Mouse (Mus musculus) liver, embryonic 11.5 days (tissue): Measurements from ENCODE around the gene Ghr. TPM values are rescaled to one million over a fixed set of nuclear protein-coding genes. Genes with fewer than 3 reads are reported as not detected.

Source experiments
- ATAC-seq: fragments of 200-750 bp; cut with Nextera tagmentation; replicated peaks from 2 replicates; pipeline ENCODE4 v1.8.0; 2017; ENCODE audit warnings: moderate number of reproducible peaks, mild to moderate bottlenecking, moderate TSS enrichment, moderate library complexity; ENCODE audit not compliant: low FRiP score
- DNase-seq: peaks from one replicate; pipeline ENCODE4 v3.0.0-alpha.2; 2017; ENCODE audit warnings: low spot score
- H3K27ac ChIP-seq: fragments of 300-500 bp; sonication (generic); 2 replicates; pipeline ENCODE4 v1.5.1; 2014; ENCODE audit warnings: mild to moderate bottlenecking, low read depth, low read length, control low read depth
- H3K27me3 ChIP-seq: fragments of 300-500 bp; sonication (generic); replicated peaks from 2 replicates; pipeline ENCODE4 v1.6.1; 2014; ENCODE audit warnings: low read length, mixed read lengths; ENCODE audit not compliant: control insufficient read depth, insufficient read depth
- H3K36me3 ChIP-seq: fragments of 300-500 bp; sonication (generic); 2 replicates; pipeline ENCODE4 v1.6.1; 2014; ENCODE audit warnings: mild to moderate bottlenecking, low read length, moderate library complexity, mixed read lengths; ENCODE audit not compliant: control insufficient read depth, insufficient read depth
- H3K4me1 ChIP-seq: fragments of 300-500 bp; sonication (generic); replicated peaks from 2 replicates; pipeline ENCODE4 v1.6.1; 2014; ENCODE audit warnings: low read length, mixed read lengths; ENCODE audit not compliant: control insufficient read depth, insufficient read depth
- H3K4me2 ChIP-seq: fragments of 300-500 bp; sonication (generic); 2 replicates; pipeline ENCODE4 v1.6.1; 2014; ENCODE audit warnings: mild to moderate bottlenecking, control low read depth, moderate library complexity
- H3K4me3 ChIP-seq: fragments of 300-500 bp; sonication (generic); 2 replicates; pipeline ENCODE4 v1.5.1; 2014; ENCODE audit warnings: low read depth, low read length, control low read depth
- H3K9ac ChIP-seq: fragments of 300-500 bp; sonication (generic); 2 replicates; pipeline ENCODE4 v1.6.1; 2014; ENCODE audit warnings: low read depth, low read length, control low read depth
- H3K9me3 ChIP-seq: fragments of 300-500 bp; sonication (generic); 2 replicates; pipeline ENCODE4 v1.6.1; 2016; ENCODE audit warnings: low read length, inconsistent platforms, mixed read lengths; ENCODE audit not compliant: control insufficient read depth
- WGBS: fragments of 180-500 bp; shearing (Covaris S2); extraction: QIAGEN DNeasy Blood & Tissue Kit; methylation state at CpG from one replicate; pipeline ENCODE4 v1.1.7; 2014; 5-methylcytosine and 5-hydroxymethylcytosine counted together
- polyA plus RNA-seq: library from polyadenylated mRNA; unstranded; fragments of >200 nt; fragmentation: Nextera tagmentation; extraction: Ambion mirVana; gene quantifications from 2 replicates; pipeline ENCODE4 v1.2.1, GENCODE M21; 2014

Gene Ghr
- polyA plus RNA-seq, 1 experiment from 2014 or later, result 38.2 TPM

DNA sequence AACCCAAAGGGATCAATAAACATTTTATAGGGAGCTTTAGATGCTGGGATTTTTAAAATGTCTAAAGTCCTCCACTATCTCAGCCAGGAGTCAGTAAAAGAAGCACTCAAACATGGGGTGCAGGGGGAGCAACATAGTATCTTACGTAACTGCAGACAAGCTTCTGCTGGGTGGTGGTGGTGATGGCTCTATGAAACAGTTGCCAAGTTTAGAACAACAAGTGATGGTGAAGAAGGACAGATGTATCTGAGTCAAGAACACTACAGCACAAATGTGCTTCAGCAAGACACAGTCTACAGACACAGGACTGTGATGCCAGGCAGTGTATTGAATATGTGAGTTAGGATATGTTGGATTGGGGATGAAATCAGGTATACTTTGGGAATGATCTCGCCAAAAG, 187.1 kb downstream of the Ghr start:
- ATAC-seq (no peak), DNase-seq (no peak)
- no peaks in the 10 kb centered on the region for H3K27me3 ChIP-seq
- WGBS, result 82% methylated on average over 2 of the region's 2 CpGs
- H3K27ac ChIP-seq, result no peak overlapping the region
- no peaks in the 10 kb centered on the region for H3K9me3 ChIP-seq
- no peaks in the 10 kb centered on the region for H3K36me3 ChIP-seq
- H3K9ac ChIP-seq, result no peak overlapping the region
- H3K4me2 ChIP-seq, result no peak overlapping the region
- H3K4me1 ChIP-seq, result no peaks in the 10 kb centered on the region
- H3K4me3 ChIP-seq, result no peak overlapping the region

DNA sequence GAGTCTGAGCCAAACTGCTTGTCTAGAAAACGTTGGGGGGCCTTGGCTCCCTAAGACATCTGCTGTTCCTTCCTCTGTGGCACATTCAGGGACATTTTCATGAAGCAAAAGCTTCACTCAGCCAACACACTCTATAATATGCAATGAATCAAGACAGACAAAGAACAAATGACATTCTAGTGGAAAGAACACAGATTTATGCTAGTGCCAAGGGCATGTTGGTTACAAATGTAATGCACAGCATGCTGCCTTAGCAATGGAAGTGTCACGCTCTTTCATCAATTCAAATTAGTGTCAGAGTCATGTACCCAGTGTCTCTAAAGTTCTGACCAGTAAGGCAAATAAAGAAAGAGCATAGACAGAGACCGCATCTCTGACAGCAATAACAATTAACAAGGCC, 187.6 kb downstream of the Ghr start:
- no peaks in the 10 kb centered on the region for H3K4me1 ChIP-seq
- no peak for DNase-seq
- no peaks in the 10 kb centered on the region for H3K9me3 ChIP-seq
- no peak overlapping the region for H3K4me2 ChIP-seq
- ATAC-seq, result no peak
- no peak overlapping the region for H3K9ac ChIP-seq
- no peak overlapping the region for H3K27ac ChIP-seq
- no peak overlapping the region for H3K4me3 ChIP-seq
- no peaks in the 10 kb centered on the region for H3K36me3 ChIP-seq
- H3K27me3 ChIP-seq, result no peaks in the 10 kb centered on the region
- WGBS, result 60% methylated on average over 3 of the region's 3 CpGs

DNA sequence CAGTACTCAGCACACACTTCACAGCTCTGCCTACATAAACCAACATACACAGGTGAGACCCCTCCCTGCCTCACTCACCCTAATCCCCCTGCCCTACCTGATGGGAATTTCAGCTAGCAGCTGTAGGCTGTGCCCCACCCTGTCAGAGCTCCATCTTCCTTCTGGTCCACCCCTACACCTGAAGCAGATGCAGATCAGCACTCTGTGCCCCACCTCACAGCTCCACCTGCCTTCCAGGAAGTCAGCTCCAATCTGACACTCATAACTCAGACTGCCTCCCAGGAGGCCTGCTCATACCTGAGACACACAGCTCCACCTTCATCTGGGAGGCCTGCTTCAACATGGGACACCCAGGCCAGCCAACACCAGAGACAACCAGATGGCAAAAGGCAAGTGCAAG, 192.6 kb downstream of the Ghr start:
- no peaks in the 10 kb centered on the region for H3K4me1 ChIP-seq
- H3K27me3 ChIP-seq, result no peaks in the 10 kb centered on the region
- DNase-seq (no peak), ATAC-seq (no peak)
- no peak overlapping the region for H3K4me2 ChIP-seq
- no peak overlapping the region for H3K27ac ChIP-seq
- H3K9ac ChIP-seq, result no peak overlapping the region
- no peaks in the 10 kb centered on the region for H3K9me3 ChIP-seq
- no peaks in the 10 kb centered on the region for H3K36me3 ChIP-seq
- H3K4me3 ChIP-seq, result no peak overlapping the region

DNA sequence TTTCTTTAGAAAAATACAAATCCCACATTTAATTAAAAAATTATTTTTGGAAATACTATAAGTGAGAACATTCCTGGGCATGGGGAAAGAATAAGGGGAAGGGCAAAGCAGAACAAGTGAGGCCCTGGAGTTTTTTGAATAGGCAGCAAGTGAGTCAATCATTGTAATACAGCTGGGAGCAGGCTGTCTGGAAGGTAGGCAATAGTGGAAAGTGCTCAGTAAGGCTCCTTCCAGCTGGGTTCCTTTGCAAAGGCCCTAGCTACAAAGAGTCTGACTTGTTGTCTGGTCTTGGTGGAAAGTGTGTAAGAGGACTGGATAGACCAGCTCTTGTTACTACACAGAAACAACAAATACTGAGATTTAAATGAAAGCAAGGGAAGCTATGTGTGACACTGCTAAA, 194.3 kb downstream of the Ghr start:
- DNase-seq (no peak), ATAC-seq (no peak)
- H3K27me3 ChIP-seq, result no peaks in the 10 kb centered on the region
- no peaks in the 10 kb centered on the region for H3K36me3 ChIP-seq
- H3K4me2 ChIP-seq, result no peak overlapping the region
- H3K9me3 ChIP-seq, result no peaks in the 10 kb centered on the region
- no peaks in the 10 kb centered on the region for H3K4me1 ChIP-seq
- no peak overlapping the region for H3K9ac ChIP-seq
- H3K27ac ChIP-seq, result no peak overlapping the region
- H3K4me3 ChIP-seq, result no peak overlapping the region

DNA sequence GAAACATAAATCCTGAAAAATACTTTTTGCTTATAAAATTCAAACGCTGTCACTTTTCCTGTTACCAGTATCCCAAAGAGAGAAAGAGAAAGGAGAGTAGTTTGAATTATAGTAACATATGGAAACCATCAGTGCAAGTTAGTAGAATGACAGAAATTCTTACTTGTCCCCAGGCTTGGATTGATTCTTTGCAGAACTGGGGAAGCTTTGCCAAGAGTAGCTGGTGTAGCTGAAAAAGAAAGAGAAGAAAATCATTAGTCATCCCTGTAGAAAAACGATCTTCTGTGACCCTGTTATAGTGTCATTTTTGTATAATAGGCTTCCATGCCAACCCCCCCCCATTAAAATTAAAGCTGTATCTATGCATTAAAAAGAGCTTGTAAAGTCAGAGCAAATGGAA, 194.8 kb downstream of the Ghr start:
- DNase-seq (no peak), ATAC-seq (no peak)
- H3K36me3 ChIP-seq, result no peaks in the 10 kb centered on the region
- H3K27me3 ChIP-seq, result no peaks in the 10 kb centered on the region
- no peak overlapping the region for H3K4me3 ChIP-seq
- H3K4me2 ChIP-seq, result no peak overlapping the region
- no peaks in the 10 kb centered on the region for H3K4me1 ChIP-seq
- WGBS, result 73% methylated on average over 2 of the region's 2 CpGs
- no peak overlapping the region for H3K27ac ChIP-seq
- H3K9me3 ChIP-seq, result no peaks in the 10 kb centered on the region
- H3K9ac ChIP-seq, result no peak overlapping the region

DNA sequence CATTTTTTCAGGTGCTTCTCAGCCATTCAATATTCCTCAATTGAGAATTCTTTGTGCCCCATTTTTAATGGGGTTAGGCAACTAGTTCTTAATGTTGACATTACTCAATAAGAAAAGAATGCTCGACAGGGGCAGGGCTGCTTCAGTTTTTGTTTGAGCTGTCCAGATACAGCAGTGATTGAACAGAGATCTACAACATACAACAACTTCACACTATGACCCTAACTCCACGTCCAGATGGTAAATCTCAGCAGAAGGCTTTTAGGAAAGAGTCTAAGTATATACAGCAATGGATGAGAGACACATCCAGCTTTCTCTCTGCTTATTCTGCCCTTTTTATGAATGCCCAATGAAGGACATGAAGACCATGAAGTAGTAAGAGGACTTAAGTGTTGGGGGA, 199.5 kb downstream of the Ghr start:
- WGBS, result 50% methylated on average over 2 of the region's 2 CpGs

DNA sequence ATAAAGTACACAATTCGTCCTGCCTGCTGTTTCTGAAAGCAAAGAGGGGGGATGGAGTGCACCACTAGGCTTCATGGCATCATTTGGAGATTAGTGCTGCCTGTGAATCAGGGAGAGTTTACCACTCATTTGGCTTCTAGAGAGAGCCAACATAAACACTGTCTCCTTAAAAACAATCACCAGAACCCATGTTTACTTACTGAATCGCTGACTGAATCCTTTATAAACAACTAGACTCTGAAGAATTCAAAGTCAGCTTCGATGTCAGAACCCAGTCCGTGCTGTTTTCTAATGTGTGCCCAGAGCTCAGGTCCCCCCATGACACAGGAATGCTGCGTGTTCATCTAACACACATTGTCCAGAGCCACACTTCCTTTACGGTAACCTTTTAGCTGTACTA, 201.9 kb downstream of the Ghr start:
- H3K4me2 ChIP-seq, result no peak overlapping the region
- WGBS, result 59% methylated on average over 6 of the region's 6 CpGs
- H3K9me3 ChIP-seq, result no peaks in the 10 kb centered on the region
- DNase-seq, result no peak
- no peak overlapping the region for H3K9ac ChIP-seq
- no peaks in the 10 kb centered on the region for H3K4me1 ChIP-seq
- no peaks in the 10 kb centered on the region for H3K36me3 ChIP-seq
- H3K4me3 ChIP-seq, result no peak overlapping the region
- H3K27me3 ChIP-seq, result no peaks in the 10 kb centered on the region
- no peak overlapping the region for H3K27ac ChIP-seq
- no peak for ATAC-seq

More for the DNA sequence above, 199.5 kb downstream of the Ghr start:
- Histone ChIP-seq H3K4me3 (no peak overlapping the region), H3K9me3 (no peaks in the 10 kb centered on the region), H3K4me2 (no peak overlapping the region), H3K4me1 (no peaks in the 10 kb centered on the region), H3K9ac (no peak overlapping the region), H3K27ac (no peak overlapping the region), H3K27me3 (no peaks in the 10 kb centered on the region), H3K36me3 (no peaks in the 10 kb centered on the region)
- DNase-seq (no peak), ATAC-seq (no peak)

DNA sequence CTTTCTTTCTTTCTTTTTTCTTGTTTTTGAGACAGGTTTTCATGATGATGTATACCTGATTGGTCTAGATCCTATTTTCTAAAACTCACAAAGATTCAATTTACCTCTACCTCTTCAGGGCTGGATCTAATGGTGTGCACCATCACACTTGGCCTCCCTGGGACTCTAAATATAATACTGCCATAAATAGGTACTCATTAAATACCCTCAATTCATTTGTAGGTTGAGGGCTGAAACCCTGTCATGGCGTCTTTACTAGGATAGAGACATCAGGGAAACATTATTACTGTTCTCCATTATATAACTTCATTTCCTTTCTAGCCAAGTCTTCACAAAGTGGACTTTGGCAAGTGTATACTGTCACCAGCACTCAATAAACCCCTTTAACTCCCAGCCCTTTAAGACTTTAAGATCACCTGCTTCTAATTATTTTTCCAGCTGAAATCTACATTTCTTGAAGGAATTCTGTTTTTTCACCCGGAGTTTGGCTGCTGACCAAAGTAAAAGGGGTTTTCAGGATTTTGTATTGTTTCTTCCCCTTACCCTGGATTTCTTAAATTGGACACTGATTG, 214.9 kb downstream of the Ghr start:
- DNase-seq, result no peak
- H3K4me1 ChIP-seq, result no peaks in the 10 kb centered on the region
- no peak overlapping the region for H3K4me3 ChIP-seq
- H3K36me3 ChIP-seq, result no peaks in the 10 kb centered on the region
- H3K9me3 ChIP-seq, result no peaks in the 10 kb centered on the region
- H3K27ac ChIP-seq, result no peak overlapping the region
- H3K4me2 ChIP-seq, result no peak overlapping the region
- no peak overlapping the region for H3K9ac ChIP-seq
- no peak for ATAC-seq
- 73% methylated on average over 2 of the region's 2 CpGs for WGBS
- no peaks in the 10 kb centered on the region for H3K27me3 ChIP-seq

DNA sequence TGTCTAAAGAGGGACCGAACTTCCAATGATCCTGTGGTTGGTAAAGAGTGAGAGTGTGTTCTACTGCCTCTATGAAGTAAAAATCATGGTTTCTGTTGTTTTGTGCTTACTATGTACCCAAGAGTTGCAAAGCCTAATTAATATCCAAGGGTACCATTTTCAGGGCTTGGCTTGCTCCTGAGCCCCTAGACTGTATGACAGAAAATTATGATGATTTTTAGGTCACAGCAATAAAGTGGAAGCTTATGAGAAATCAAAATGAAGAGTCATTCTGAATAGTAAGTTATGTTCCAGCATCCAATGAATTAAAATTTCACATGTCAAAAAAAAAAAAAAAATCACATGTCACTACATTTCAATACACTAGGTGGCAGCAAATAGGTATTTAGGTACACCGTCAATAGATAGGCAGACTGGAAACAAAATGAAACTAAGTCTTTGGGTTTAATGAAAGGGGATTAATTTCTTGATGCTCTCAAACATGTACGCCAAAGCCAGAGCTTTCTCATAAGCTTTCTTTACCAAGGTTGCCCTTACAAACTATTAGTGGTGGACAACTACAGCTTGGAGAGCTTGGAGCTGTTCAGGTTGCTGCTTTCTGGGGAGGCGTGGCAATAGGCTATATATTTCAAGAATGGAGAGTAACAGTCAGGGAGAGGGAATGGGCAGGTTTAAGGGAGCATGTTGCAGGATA, 227.1 kb downstream of the Ghr start:
- no peak overlapping the region for H3K9ac ChIP-seq
- H3K4me3 ChIP-seq, result no peak overlapping the region
- H3K36me3 ChIP-seq, result no peaks in the 10 kb centered on the region
- no peak for DNase-seq
- no peaks in the 10 kb centered on the region for H3K27me3 ChIP-seq
- H3K4me1 ChIP-seq, result no peaks in the 10 kb centered on the region
- peak overlapping the region; percentile 4 for H3K4me2 ChIP-seq
- 54% methylated on average over 4 of the region's 4 CpGs for WGBS
- no peaks in the 10 kb centered on the region for H3K9me3 ChIP-seq
- no peak overlapping the region for H3K27ac ChIP-seq
- no peak for ATAC-seq
